Mouse (Mus musculus): Measurements from ENCODE around the gene Fbxl7. TPM values are rescaled to one million over a fixed set of nuclear protein-coding genes. Genes with fewer than 3 reads are reported as not detected.
A peak's percentile ranks its signal among the peaks of the same experiment; 100 is the strongest.

Fbxl7 gene
- total RNA-seq, 2 experiments from 2014 or later = 9.2 to 14.1 TPM

DNA sequence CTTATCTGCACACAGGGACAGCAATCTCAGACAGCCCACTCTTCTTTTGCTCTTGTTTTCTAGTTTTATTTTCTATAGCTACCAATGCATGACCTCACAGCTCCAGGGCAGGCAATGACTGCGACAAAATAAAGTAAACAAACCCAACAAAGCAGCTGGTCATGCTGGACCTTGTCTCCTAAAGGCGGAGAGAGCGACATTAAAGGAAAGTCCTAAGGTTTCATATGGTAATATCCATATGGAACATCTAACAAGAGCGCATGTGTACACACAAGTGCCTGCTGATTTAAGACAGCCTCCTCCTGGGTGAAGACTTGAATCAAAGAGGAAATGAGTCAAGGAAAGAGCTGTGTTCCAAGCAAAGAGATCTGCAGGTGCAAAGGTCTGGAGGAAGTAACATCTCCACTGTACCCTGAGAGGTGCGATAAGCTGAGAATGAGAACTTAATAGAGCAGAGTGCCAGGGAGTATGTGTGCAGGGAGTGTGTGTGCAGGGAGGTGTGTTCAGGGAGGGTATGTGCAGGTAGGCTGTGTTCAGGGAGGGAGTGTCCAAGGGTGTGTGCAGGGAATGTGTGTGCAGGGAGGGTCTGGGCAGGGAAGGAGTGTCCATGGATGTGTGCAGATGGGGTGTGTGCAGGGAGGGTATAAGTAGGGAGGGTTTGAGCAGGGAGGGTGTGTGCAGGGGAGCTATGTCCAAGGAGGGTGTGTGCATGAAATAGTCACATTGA lies 193.3 kb downstream of the Fbxl7 start:
- no peak for DNase-seq

DNA sequence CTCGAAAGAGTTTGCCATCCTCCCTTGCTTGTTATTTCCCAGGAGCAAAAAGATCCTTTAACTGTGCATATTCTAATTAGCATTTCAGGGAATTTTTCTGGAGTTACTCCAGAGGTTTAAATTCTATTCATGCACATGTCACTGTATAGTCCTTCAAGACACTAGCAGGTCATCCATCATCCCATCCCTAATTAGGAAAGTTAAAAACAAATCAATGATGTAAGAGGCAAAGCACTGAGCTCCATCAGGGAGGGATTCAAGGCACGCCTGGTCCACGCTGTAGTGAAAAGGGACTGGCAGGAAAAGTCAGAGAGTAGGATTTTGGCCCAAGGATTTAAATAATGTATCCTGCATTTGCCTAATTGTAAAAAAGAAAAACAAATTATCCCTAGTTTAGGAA lies 202.3 kb downstream of the Fbxl7 start:
- no peak for DNase-seq

- no peak for DNase-seq
Measured at GRCm38 (mm10) chr15:26688472-26689104, 206.8 kb downstream of the Fbxl7 start.

- DNase-seq = no peak
Measured at GRCm38 (mm10) chr15:26687729-26688128, 207.7 kb downstream of the Fbxl7 start.

DNA sequence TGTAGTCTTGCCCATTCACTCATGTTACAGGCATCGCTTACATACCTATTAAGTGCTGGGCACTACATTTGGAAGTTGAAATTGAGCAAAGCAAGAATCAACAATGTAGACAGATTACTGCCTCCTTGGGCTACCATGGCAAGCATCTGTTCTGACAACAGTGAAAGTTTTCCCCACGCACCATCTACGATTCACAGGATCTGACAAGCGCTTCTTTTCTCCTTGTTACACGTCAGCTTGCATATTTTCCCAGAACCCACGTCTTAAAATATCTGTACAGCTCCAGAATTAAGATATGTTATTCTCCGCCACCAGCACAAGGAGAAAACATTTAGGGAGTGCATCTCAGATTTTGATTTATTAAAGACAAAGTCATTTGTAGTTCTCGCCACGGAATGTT lies 213.1 kb downstream of the Fbxl7 start:
- DNase-seq = no peak

DNA sequence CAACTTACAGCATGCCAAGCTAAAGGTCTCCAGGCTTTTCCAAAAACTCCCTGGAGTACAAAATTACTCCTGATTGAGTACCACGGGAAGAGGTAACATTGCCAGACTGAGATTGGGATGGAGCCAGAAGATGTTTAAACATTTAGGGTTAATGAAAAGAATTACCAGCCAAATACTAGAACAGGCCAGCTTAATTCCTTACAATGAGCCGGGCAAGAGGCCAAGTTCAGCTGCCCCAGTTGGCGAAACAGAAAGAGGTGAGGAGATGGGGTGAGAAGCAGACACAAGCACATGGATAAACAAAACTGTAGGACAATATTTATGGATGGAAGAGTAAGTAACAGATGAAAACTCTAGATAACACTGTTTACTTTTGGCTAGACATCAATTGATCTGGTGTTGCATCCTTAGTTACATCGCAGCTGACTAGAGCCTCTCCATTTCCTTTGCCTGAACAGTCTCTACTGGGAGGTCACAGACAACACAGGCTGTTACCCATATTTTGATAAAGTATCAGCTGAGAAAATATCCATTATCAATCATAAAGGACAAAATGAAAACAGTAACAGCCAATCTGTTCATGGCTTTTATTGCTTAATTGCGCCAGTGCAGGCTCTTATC lies 222.0 kb downstream of the Fbxl7 start:
- DNase-seq = peak; percentile 53

- DNase-seq = no peak
Measured at GRCm38 (mm10) chr15:26654988-26655387, 240.4 kb downstream of the Fbxl7 start.

DNA sequence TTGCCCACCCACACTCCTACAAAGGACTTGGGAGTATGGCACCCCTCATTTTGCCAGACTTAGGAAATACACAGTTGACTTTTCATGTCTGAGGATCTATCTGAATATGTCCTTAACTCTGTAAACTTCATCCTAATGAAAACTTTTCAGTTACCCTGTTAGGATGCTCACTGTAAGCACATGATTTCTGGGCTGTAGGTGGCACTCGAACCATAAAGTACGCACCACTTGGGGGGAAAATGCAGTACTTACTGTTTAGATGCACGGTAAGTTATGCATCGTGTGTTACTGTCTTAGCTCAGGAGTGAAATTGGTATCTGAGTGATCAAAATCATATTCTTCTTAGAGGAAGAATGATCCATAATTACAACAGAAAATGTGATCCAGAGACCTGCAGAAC lies 252.8 kb downstream of the Fbxl7 start:
- no peak for DNase-seq

DNA sequence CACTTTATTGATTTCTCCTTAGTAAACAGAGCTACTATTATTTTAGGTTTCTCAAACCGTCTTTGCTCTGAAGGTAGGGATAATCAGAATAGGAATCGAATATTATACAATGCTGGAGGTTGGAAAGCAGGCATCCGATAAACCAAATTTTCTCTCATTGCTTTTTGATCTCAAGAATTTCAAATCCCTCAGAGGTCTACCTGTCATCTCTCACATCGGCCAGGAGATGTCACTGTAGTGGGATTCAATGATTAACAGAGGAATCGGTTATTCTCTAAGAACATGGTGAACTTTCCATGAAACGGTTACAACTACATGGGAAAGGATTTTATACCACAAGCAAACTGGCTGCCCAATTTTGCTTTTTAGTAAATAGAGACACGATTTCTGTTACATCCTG lies 255.7 kb downstream of the Fbxl7 start:
- DNase-seq = peak; percentile 15

GRCm38 (mm10) chr15:26635591-26635990 lies 259.8 kb downstream of the Fbxl7 start:
- DNase-seq = no peak

- no peak for DNase-seq
Measured at GRCm38 (mm10) chr15:26628181-26628580, 267.2 kb downstream of the Fbxl7 start.

GRCm38 (mm10) chr15:26623242-26623641 lies 272.1 kb downstream of the Fbxl7 start:
- DNase-seq = no peak

DNA sequence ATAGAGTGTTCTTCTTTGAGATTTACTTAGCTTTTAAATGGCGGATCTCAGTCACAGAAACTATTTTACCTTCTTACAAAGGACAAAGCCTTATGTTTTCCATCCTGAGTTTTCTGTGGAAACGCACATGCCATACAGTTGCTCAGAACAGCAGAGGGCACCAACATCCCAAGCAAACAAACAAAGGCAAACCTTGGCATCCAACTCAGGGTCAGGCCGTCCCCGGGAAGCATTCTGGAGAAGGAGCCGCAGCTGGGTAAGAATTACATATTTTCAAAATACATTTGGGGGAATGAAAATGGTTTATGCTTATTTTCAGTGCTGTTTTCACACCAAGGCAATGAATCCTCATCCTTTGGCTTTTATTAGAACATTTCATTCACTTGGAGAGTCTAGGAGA lies 275.1 kb downstream of the Fbxl7 start:
- DNase-seq = peak; percentile 80

DNA sequence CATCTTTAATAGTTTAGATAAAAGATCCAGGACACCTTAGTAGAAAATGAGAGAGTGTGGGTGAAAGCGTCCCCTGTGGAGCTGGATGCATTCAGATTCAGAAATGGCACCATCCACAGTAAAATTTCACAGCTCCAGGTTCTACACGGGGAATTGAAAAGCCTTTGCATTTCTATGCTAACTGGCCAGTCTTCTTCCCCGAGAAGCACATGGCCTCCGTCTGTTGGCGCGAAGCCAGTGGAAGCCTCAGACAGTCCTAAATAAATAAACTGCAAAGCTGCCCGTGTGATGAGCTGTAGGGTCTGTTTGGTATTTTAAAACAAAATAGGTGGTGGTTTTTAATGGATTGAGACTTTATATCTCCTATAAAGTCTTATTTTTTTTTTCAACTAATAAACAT lies 276.2 kb downstream of the Fbxl7 start:
- peak; percentile 75 for DNase-seq

DNA sequence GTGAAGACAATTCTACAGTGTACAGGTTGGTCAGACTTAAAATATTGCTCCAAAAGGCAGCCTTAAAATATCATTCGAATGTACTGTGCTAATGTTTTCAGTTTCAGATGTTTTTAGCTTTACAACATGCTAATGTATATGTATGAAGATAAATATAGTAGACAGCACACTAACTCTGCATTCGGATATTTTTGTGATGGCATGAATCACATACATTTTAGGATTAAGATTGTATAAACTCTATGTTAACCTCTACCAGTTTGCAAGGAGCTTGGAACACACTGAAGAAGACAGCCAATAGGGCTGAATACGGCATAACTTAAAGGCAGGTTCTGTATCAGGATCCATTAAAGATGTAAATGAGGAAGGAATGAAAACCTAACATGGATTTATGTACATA lies 299.1 kb downstream of the Fbxl7 start:
- no peak for DNase-seq

GRCm38 (mm10) chr15:26579947-26580709 lies 315.3 kb downstream of the Fbxl7 start:
- no peak for DNase-seq

DNA sequence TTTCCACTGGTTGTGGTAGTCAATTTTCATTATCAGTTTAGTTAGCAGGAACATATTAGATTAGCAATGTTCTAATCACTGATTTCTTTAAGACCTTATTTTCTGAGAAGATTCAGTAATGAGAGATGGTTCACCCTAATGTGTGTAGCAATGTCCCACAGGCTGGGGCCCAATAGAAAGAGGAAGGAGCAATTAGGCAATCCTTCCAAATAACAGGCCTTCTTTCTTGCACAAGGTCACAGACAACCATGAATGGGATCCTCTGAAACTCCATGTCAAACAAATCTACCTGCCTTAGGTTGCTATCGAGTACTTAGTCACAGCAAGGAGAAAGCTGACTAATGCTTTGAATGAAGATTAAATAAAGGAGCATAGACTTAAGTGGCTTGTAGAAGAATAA lies 316.9 kb downstream of the Fbxl7 start:
- no peak for DNase-seq

- no peak for DNase-seq
Measured at GRCm38 (mm10) chr15:26566076-26566475, 329.3 kb downstream of the Fbxl7 start.

DNA sequence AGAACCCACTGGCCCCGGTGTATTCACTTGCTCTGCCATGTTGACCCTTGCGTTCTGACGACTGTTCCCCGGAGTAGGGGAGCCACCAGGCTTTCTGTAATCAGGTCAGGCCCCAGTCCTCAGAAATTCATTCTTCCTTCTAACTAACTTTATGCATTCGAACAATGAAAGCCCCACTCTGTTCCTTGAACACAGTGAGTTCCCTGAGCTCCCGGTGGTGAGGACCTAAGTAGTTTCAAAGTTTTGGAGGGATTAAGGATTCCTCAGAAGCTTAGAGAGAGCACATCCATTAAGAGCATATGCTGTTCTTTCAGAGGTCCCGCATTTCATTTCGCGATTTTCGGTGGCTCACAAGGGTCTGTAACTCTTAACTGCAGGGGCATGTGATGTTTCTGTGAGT lies 341.8 kb downstream of the Fbxl7 start:
- no peak for DNase-seq

- no peak for DNase-seq
Measured at GRCm38 (mm10) chr15:26533997-26534700, 361.2 kb downstream of the Fbxl7 start.

DNA sequence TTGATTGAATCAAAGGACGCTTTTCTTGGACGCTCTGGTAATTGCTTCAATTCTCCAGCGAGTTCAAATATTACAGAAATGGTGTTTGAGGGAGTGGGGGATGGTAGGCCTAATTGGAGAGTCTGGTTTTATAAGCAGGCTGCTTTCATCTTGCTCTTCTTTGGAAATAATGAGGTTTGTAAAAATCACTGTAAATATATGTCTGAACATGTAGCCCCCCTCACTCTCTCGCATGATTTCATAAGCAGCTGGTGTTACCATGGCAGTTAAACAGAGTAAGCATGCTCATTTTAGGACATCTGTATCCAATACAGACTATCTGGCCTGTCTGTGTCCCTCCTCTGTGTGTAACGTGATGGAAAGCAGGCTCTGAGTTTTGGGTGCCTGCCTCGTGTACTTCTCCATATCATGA lies 376.2 kb downstream of the Fbxl7 start:
- DNase-seq = no peak

DNA sequence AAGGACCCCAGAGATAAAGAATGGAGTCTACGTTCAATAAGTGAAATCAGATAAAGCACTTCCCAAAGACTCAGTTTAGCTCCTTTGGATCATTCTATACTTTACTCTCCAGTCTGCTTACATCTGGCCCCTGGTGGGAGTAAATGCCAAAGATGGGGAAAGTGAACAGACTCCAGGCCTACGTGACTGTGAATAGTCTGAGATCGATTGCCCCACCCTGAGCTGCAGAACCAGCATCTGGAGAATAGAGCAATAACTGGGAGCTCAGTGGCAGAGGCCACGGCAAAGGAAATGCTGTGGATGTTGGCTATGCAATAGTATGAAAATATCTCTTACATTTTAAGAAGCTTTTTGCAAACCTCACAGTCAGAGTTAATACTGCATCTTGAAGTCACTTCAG lies 394.4 kb downstream of the Fbxl7 start:
- no peak for DNase-seq

Measured in adrenal gland, postnatal 10 days (tissue).